Mouse (Mus musculus): ENCODE measurements around the gene Rassf1.

DNA sequence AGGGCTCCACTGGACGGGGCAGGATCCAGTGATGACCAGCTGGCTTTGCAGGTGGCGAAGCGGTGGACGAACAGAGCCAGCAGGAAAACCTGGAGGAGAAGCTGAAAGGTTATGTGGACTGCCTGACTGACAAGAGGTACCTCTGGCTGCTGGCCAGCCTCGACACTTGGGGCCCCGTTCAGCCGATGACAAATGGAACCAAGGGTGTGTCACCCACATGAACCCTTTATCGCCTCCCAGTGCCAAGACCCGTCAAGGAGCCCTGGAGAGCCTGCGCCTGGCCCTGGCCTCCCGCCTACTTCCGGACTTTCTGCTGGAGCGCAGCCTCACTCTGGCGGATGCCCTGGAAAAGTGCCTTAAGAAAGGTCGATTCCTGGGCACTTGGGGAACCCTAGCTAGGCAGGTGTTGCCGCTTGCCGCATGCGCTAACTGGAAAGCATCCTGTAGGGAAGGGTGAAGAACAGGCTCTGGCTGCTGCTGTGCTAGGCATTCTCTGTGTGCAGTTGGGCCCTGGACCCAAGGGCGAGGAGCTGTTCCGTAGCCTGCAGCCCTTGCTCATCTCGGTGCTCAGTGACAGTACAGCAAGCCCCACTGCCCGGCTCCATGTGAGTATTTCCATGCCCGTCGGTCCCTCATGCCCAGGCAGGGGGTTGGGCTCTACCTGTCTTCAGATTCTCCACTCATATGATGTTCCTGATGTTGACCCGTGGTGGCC lies 38.9 kb downstream of the Rassf1 start:
- TF ChIP-seq GATA1 (IDR thresholded peaks at IDR 0.05; ENCODE audit: borderline replicate concordance, low read length) (no peak), FLI1 (IDR thresholded peaks at IDR 0.05; ENCODE audit: low read length) (no peak)

Measured in megakaryocyte, embryonic 14.5 days (primary cell).